Comparison of ENCODE assay signal across 8 mouse cellular contexts in genomic region chr16:20098375-20098727, GRCm38 (mm10). TPM values are rescaled to one million over a fixed set of nuclear protein-coding genes. Genes with fewer than 3 reads are reported as not detected.
DNase-seq lines count a peak whose midpoint lies in the region; ATAC-seq and TF ChIP-seq lines count a peak whose summit lies in the region.

No protein-coding gene starts in this region.

- no peaks in the 10 kb centered on the region for H3K27me3 ChIP-seq in heart, embryonic 14.5 days (ENCODE audit: control insufficient read depth, insufficient read depth, low read length)
- H3K27me3 ChIP-seq in forebrain, postnatal 0 days (ENCODE audit: insufficient read depth, low read length), result no peaks in the 10 kb centered on the region

- H3K79me2 ChIP-seq in macrophage (ENCODE audit: inconsistent target), result peaks cover 52% of the 10 kb centered on the region

- H3K36me3 ChIP-seq in heart, embryonic 14.5 days (ENCODE audit: control insufficient read depth, insufficient read depth, low read length), result peaks cover 11% of the 10 kb centered on the region
- no peaks in the 10 kb centered on the region; the same call in 1 of the 2 replicates for H3K36me3 ChIP-seq in ES-E14 (ENCODE audit: control insufficient read depth, insufficient read depth, low read length, poor library complexity, severe bottlenecking)
- H3K36me3 ChIP-seq in forebrain, postnatal 0 days (ENCODE audit: insufficient read depth), result peaks cover 3% of the 10 kb centered on the region; the same call in 1 of the 2 replicates
- H3K36me3 ChIP-seq in macrophage (ENCODE audit: inconsistent target), result peaks cover 10% of the 10 kb centered on the region; the same call in 1 of the 2 replicates

- no peak for ATAC-seq in heart, embryonic 14.5 days (ENCODE audit: insufficient number of reproducible peaks, insufficient read depth, low FRiP score, low read depth)
- no peak for ATAC-seq in forebrain, postnatal 0 days

- H3K4me3 ChIP-seq in heart, embryonic 14.5 days (ENCODE audit: control insufficient read depth in 1 of 2, insufficient read depth in 1 of 2, low read depth in 1 of 2, low read length in 2 of 2), result peak overlapping the region; percentile 70 to 98
- H3K4me3 ChIP-seq in ES-E14 (ENCODE audit: insufficient read depth in 1 of 2, low read depth in 1 of 2, low read length in 2 of 2, poor library complexity in 1 of 2, severe bottlenecking in 1 of 2) (peak overlapping the region; percentile 41 to 78), macrophage (ENCODE audit: inconsistent target) (peak overlapping the region; percentile 33)
- H3K4me3 ChIP-seq in forebrain, postnatal 0 days (ENCODE audit: low read depth, low read length), result peak overlapping the region; percentile 77

- 3% methylated on average over 4 of the region's 4 CpGs for WGBS in heart, embryonic 14.5 days
- 6% methylated on average over 4 of the region's 4 CpGs for WGBS in forebrain, postnatal 0 days
- WGBS in macrophage (ENCODE audit: missing documents), result 4% methylated on average over 4 of the region's 4 CpGs

- intact Hi-C loops in heart, postnatal 10 days (cut with DNase I), result loop anchor here (5.0 to 10.0 kb wide), 3 partner anchors 116 to 191 kb away; partner anchors contain the start of gene Klhl6

- TF ChIP-seq CTCF in forebrain, postnatal 0 days (IDR thresholded peaks at IDR 0.05; ENCODE audit: low read depth), result no peak

- peaks cover 7% of the 10 kb centered on the region for H3K9me3 ChIP-seq in heart, embryonic 14.5 days (ENCODE audit: control insufficient read depth, low read length)
- H3K9me3 ChIP-seq in ES-E14 (ENCODE audit: control insufficient read depth, insufficient read depth, low read depth, low read length), result no peaks in the 10 kb centered on the region
- peaks cover 6% of the 10 kb centered on the region; the same call in 1 of the 2 replicates for H3K9me3 ChIP-seq in forebrain, postnatal 0 days (ENCODE audit: low read length)

- H3K4me1 ChIP-seq in heart, embryonic 14.5 days (ENCODE audit: control insufficient read depth in 2 of 2, insufficient read depth in 2 of 2, low read length in 2 of 2), result peaks cover 2 to 4% of the 10 kb centered on the region in 2 experiments; a peak in 1 of 4 replicates
- peaks cover 0 to 2% of the 10 kb centered on the region in 2 experiments; a peak in 1 of 4 replicates for H3K4me1 ChIP-seq in ES-E14 (ENCODE audit: control insufficient read depth in 2 of 2, insufficient read depth in 2 of 2, low read length in 2 of 2, poor library complexity in 1 of 2)
- no peaks in the 10 kb centered on the region for H3K4me1 ChIP-seq in forebrain, postnatal 0 days (ENCODE audit: insufficient read depth)

- H3K9ac ChIP-seq in heart, embryonic 14.5 days (ENCODE audit: low read length), result peak overlapping the region; percentile 98
- H3K9ac ChIP-seq in ES-E14 (ENCODE audit: insufficient read depth, low read depth, low read length, poor library complexity, severe bottlenecking), result no peak overlapping the region
- H3K9ac ChIP-seq in forebrain, postnatal 0 days, result peak overlapping the region; percentile 95

- DNase-seq in heart, postnatal 10 days, result no peak
- no peak for DNase-seq in ES-E14 (ENCODE audit: low read depth, low spot score)
- no peak for DNase-seq in forebrain, postnatal 0 days
- DNase-seq in embryo, embryonic 10.5 days (ENCODE audit: low spot score), result no peak
- no peak for DNase-seq in ovary, postnatal 10 days (ENCODE audit: low spot score)
- DNase-seq in left cerebral cortex, adult 18-20 months (ENCODE audit: low spot score in 2 of 2), result no peak

- H3K27ac ChIP-seq in heart, embryonic 14.5 days (replicated peaks in 1 of 2; ENCODE audit: control insufficient read depth in 1 of 2, insufficient read depth in 1 of 2, low read depth in 2 of 2, low read length in 2 of 2), result peak overlapping the region; percentile 71 to 100; a peak in 3 of 4 replicates
- H3K27ac ChIP-seq in ES-E14 (ENCODE audit: insufficient read depth, low read depth, low read length, poor library complexity, severe bottlenecking), result no peak overlapping the region
- H3K27ac ChIP-seq in forebrain, postnatal 0 days (ENCODE audit: low read depth, low read length), result peak overlapping the region; percentile 98
- H3K27ac ChIP-seq in macrophage, result no peak overlapping the region

- H3K4me2 ChIP-seq in heart, embryonic 14.5 days (ENCODE audit: low read length), result peak overlapping the region; percentile 51
- peak overlapping the region; percentile 64 for H3K4me2 ChIP-seq in forebrain, postnatal 0 days (ENCODE audit: low read depth)

- in situ Hi-C loops in ES-E14 (cut with MboI; ENCODE audit: low sequenced_read_pairs in 2 of 2, unreplicated experiment in 2 of 2), result no loop called here

TF ChIP-seq in ES-E14, 5 proteins besides CTCF, POLR2A, EP300 and RAD21:
- TF ChIP-seq CHD2 (IDR thresholded peaks at IDR 0.05; ENCODE audit: low read depth, low read length) (no peak), ZC3H11A (IDR thresholded peaks at IDR 0.05; ENCODE audit: borderline replicate concordance, low read depth, low read length) (no peak), HCFC1 (IDR thresholded peaks at IDR 0.05; ENCODE audit: borderline replicate concordance, insufficient read depth, low read length) (no peak), MAFK (IDR thresholded peaks at IDR 0.05; ENCODE audit: insufficient read depth, low read depth, low read length) (no peak), ZNF384 (IDR thresholded peaks at IDR 0.05; ENCODE audit: low read depth, low read length) (no peak)

RNA-seq across cellular contexts. Expression of gene Klhl24, which starts 1.0 kb away (rescaled TPM):
- 56.4 and 59.2 TPM in 2 replicates for polyA plus RNA-seq in heart, embryonic 14.5 days (2014; fragmentation: Nextera tagmentation; extraction: Ambion mirVana)
- total RNA-seq in heart, postnatal 10 days (2021), result 100 to 1,000 TPM; 153 to 179 TPM
- 21.9 and 32.2 TPM in 2 replicates for total RNA-seq in ES-E14 (2012; rRNA removed)
- total RNA-seq in forebrain, postnatal 0 days (2014; rRNA removed), result 97.9 and 130 TPM in 2 replicates
- 32.2 and 43.1 TPM in 2 replicates for polyA plus RNA-seq in forebrain, postnatal 0 days (2015; fragmentation: Nextera tagmentation; extraction: Ambion mirVana)
- 100 to 1,000 TPM in 1 of 26 experiments, 10 to 100 TPM in 25; 13.5 to 119 (median 44.1) TPM for total RNA-seq in macrophage (2018; cell fraction: chromatin; rRNA removed)
- total RNA-seq in macrophage (2018; cell fraction: cytosol; rRNA removed), result 10 to 100 TPM; 11.6 to 51.6 (median 23.9) TPM
- 100 to 1,000 TPM in 2 of 26 experiments, 10 to 100 TPM in 24; 22.3 to 111 (median 33.8) TPM for total RNA-seq in macrophage (2018; cell fraction: nucleus; rRNA removed)
- 6.0 to 35.0 TPM (median 15.3 TPM) in 3 replicates for polyA plus RNA-seq in macrophage (2018)
- 10 to 100 TPM; 74.9 to 76.1 TPM for total RNA-seq in left cerebral cortex, adult 18-20 months (2021)

RNA-seq across cellular contexts. Expression of gene Yeats2, which starts 42.5 kb away (rescaled TPM):
- 19.8 and 24.7 TPM in 2 replicates for polyA plus RNA-seq in heart, embryonic 14.5 days (2014; fragmentation: Nextera tagmentation; extraction: Ambion mirVana)
- 10 to 100 TPM; 25.3 to 30.1 TPM for total RNA-seq in heart, postnatal 10 days (2021)
- total RNA-seq in ES-E14 (2012; rRNA removed), result 52.1 and 63.7 TPM in 2 replicates
- total RNA-seq in forebrain, postnatal 0 days (2014; rRNA removed), result 36.0 and 43.9 TPM in 2 replicates
- 5.6 and 10.1 TPM in 2 replicates for polyA plus RNA-seq in forebrain, postnatal 0 days (2015; fragmentation: Nextera tagmentation; extraction: Ambion mirVana)
- 100 to 1,000 TPM in 3 of 26 experiments, 10 to 100 TPM in 23; 21.3 to 110 (median 82.1) TPM for total RNA-seq in macrophage (2018; cell fraction: chromatin; rRNA removed)
- total RNA-seq in macrophage (2018; cell fraction: cytosol; rRNA removed), result 1 to 10 TPM; 3.2 to 9.6 (median 6.8) TPM
- 10 to 100 TPM; 10.7 to 71.8 (median 34.2) TPM for total RNA-seq in macrophage (2018; cell fraction: nucleus; rRNA removed)
- polyA plus RNA-seq in macrophage (2018), result 8.0 to 8.7 TPM (median 8.4 TPM) in 3 replicates
- total RNA-seq in left cerebral cortex, adult 18-20 months (2021), result 10 to 100 TPM; 28.6 to 33.3 TPM

Comparison
In these comparisons a context has a peak if more than half of its experiments do, and no peak if none do; other contexts are left out.
1. H3K27ac ChIP-seq: peak in heart, embryonic 14.5 days (2 of 2) and forebrain, postnatal 0 days (single experiment); none in ES-E14 (single experiment) and macrophage (single experiment).
2. H3K4me3 ChIP-seq: peak in every context shown above with its lines; median percentile 84 in heart, embryonic 14.5 days; 77 in forebrain, postnatal 0 days; 60 in ES-E14; 33 in macrophage.